Mouse (Mus musculus) embryonic facial prominence, embryonic 12.5 days (tissue): Measurements from ENCODE around the gene Mrps18b. TPM values are rescaled to one million over a fixed set of nuclear protein-coding genes. Genes with fewer than 3 reads are reported as not detected.
A peak's percentile ranks its signal among the peaks of the same experiment; 100 is the strongest.

ENCODE experiments used
- ATAC-seq: fragments of 200-750 bp; cut with Nextera tagmentation; 2 replicates; pipeline ENCODE4 v1.8.0; 2017; ENCODE audit not compliant: insufficient number of reproducible peaks, insufficient read depth, low FRiP score, low TSS enrichment
- H3K27ac ChIP-seq: fragments of 300-500 bp; sonication (generic); 2 replicates; pipeline ENCODE4 v1.5.1; 2016; ENCODE audit warnings: mild to moderate bottlenecking
- H3K27me3 ChIP-seq: fragments of 300-500 bp; sonication (generic); 2 replicates; pipeline ENCODE4 v1.6.1; 2016; ENCODE audit warnings: mild to moderate bottlenecking, moderate library complexity
- H3K36me3 ChIP-seq: fragments of 300-500 bp; sonication (generic); 2 replicates; pipeline ENCODE4 v1.6.1; 2016; ENCODE audit warnings: mild to moderate bottlenecking
- H3K4me1 ChIP-seq: fragments of 300-500 bp; sonication (generic); 2 replicates; pipeline ENCODE4 v1.6.1; 2016
- H3K4me2 ChIP-seq: fragments of 300-500 bp; sonication (generic); replicated peaks from 2 replicates; pipeline ENCODE4 v1.6.1; 2016; ENCODE audit warnings: mild to moderate bottlenecking, moderate library complexity
- H3K4me3 ChIP-seq: fragments of 300-500 bp; sonication (generic); 2 replicates; pipeline ENCODE4 v1.5.1; 2016; ENCODE audit warnings: mild to moderate bottlenecking
- H3K9ac ChIP-seq: fragments of 300-500 bp; sonication (generic); 2 replicates; pipeline ENCODE4 v1.6.1; 2016; ENCODE audit warnings: mild to moderate bottlenecking, moderate library complexity
- H3K9me3 ChIP-seq: fragments of 300-500 bp; sonication (generic); 2 replicates; pipeline ENCODE4 v1.6.1; 2016; ENCODE audit warnings: mild to moderate bottlenecking, moderate library complexity
- WGBS: fragments of 180-500 bp; shearing (Covaris S2); methylation state at CpG from one replicate; pipeline ENCODE4 v1.1.7; 2016; 5-methylcytosine and 5-hydroxymethylcytosine counted together
- polyA plus RNA-seq: library from polyadenylated mRNA; unstranded; fragments of >200 nt; fragmentation: Nextera tagmentation; extraction: Ambion mirVana; gene quantifications from 2 replicates; pipeline ENCODE4 v1.2.1, GENCODE M21; 2016

The Mrps18b gene
- polyA plus RNA-seq, 1 experiment from 2014 or later, result 65.6 TPM

DNA sequence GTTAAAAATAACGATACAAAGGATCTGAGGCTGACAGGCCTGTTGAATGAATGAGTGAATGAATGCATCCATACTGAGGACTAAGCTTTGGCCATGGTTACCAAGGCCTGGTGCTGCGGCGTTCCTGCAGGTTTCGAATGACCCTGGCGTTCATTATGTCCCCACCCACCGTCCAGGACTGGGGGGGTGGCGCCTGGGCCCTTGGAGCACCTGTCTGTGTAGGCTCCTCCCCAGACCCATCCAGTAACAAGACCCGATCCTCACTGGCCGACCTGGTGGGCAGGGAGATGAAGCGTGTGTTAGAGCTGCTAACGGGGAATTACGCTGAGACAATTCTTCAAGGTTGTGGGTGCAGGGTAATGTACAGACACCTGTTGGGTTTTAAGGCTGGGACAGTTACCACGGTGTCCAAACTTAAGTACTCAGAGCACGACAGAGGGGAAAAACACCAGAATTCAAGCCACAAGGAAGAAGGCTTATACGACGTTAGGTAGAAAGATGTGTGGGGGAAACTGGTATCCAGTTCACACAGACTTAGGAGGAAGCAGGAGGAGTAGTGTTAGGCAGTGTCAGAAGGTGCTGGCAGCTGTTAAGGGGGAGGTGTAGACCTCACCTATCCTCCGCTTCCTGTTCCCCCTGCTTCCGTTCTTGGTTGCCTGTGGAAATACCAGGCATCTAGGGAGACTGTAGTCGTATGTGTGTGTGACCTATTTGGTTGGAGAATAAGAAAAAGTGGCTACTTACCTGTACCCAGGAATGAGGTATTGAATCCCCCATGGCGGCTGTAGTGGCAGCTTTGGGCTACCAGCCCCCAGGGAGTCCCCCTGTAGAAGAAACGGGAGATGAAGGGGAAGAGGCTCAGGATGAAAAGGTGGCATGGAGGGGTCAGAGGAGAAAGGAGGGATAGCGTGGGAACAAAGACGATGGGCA lies 18.3 kb downstream of the Mrps18b start:
- no peak for ATAC-seq
- peaks cover 16% of the 10 kb centered on the region; the same call in 1 of the 2 replicates for H3K4me1 ChIP-seq
- peak overlapping the region; percentile 78; the same call in 1 of the 2 replicates for H3K4me3 ChIP-seq
- WGBS, result 44% methylated on average over 23 of the region's 23 CpGs
- no peaks in the 10 kb centered on the region for H3K9me3 ChIP-seq
- peaks cover 59% of the 10 kb centered on the region for H3K36me3 ChIP-seq
- peak overlapping the region; percentile 88 for H3K27ac ChIP-seq
- peak overlapping the region; percentile 95 for H3K4me2 ChIP-seq
- no peaks in the 10 kb centered on the region for H3K27me3 ChIP-seq
- H3K9ac ChIP-seq, result peak overlapping the region; percentile 80; the same call in 1 of the 2 replicates

DNA sequence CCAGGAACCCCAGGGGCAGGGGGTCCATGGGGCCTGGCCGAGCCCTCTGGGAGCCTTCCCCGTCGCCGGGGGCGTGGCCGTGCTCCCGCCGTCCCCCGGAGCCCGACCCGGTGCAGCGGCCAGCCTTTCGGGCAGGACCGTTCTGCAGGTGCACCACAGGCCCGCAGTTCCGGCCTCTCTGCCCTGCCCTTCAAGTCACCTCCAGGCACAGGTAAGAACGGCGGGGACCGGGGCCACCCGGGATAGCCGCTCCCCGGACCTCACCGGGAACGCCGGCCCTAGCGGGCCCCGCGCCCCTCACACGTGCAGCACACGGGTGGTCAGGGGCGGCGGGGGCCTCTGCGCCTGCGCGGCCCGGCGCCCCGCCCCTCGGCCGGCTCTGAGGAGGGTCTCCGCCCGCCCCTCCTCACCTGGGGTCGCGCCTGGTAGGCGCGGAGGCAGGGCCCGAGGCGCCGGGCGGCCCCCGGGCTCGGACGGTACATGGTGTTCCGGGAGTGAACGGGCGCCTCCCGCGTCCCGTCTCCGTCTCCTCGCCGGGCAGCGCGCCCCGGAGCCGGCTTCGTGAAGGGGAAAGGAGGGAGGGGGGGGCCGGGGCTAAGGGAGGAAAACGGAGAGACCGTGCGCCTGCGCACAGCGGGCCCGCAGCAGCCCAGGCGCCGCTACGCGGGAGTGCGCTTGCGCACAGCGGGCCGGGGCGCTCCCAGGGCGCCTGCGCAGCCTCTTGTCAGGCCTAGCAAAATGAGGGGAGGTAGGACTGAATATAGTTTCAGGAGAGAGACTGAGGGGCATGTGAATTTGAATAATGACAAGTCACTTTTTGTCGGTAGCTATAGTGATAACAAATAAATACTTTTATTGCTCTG lies 19.2 kb downstream of the Mrps18b start, which contains the start of gene 2310061I04Rik:
Gene 2310061I04Rik, minus strand, starts transcription at position 651 of the 863 bp plus-strand sequence.
- peaks cover 16% of the 10 kb centered on the region; the same call in 1 of the 2 replicates for H3K4me1 ChIP-seq
- peak within 1 kb of the TSS; percentile 88 for H3K27ac ChIP-seq
- peak within 1 kb of the TSS; percentile 78 for H3K4me3 ChIP-seq
- H3K9ac ChIP-seq, result peak within 1 kb of the TSS; percentile 80
- H3K27me3 ChIP-seq, result no peaks in the 10 kb centered on the region
- H3K36me3 ChIP-seq, result peaks cover 58% of the 10 kb centered on the region
- ATAC-seq, result peak; percentile 91
- WGBS, result 1% methylated on average over 75 of the region's 86 CpGs
- peak within 1 kb of the TSS; percentile 95 for H3K4me2 ChIP-seq
- H3K9me3 ChIP-seq, result no peaks in the 10 kb centered on the region

DNA sequence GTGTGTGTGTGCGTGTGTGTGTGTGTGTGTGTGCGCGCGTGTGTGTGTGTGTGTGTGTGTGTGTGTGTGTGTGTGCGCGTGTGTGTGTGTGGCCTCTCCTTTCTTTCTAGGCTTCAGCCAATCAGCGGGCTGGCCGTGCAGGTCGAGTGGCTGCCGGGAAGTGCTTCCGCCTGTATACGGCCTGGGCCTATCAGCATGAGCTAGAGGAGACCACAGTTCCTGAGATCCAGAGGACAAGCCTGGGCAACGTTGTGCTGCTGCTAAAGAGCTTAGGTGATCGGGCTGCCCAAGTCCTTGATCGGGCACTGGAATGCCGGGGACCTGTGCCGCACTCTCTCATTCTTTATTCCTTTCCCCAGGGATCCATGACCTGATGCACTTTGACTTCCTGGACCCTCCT lies 28.5 kb downstream of the Mrps18b start:
- no peak for ATAC-seq
- no peaks in the 10 kb centered on the region for H3K27me3 ChIP-seq
- no peaks in the 10 kb centered on the region for H3K9me3 ChIP-seq
- H3K36me3 ChIP-seq, result peaks cover 90% of the 10 kb centered on the region
- no peak overlapping the region for H3K4me2 ChIP-seq
- 75% methylated on average over 10 of the region's 17 CpGs for WGBS
- H3K9ac ChIP-seq, result no peak overlapping the region
- H3K4me1 ChIP-seq, result no peaks in the 10 kb centered on the region
- H3K4me3 ChIP-seq, result no peak overlapping the region
- H3K27ac ChIP-seq, result no peak overlapping the region

DNA sequence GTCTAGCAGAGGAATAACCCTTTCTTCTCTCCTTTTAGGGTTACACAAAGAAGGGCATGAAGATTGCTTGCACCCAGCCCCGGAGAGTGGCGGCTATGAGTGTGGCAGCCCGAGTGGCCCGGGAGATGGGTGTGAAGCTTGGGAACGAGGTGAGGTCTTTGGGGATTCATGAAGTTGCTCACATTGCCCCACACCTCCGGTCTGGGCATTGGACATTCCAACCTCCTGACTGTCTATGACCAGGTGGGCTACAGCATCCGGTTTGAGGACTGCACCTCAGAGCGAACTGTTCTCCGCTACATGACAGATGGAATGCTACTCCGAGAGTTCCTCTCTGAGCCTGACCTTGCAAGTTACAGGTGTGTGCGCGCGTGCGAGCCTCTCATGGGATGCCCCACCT lies 32.4 kb downstream of the Mrps18b start:
- 96% methylated on average over 14 of the region's 14 CpGs for WGBS
- no peak for ATAC-seq
- Histone ChIP-seq H3K36me3 (peaks cover 69% of the 10 kb centered on the region), H3K4me1 (peaks cover 12% of the 10 kb centered on the region), H3K4me2 (no peak overlapping the region), H3K27ac (no peak overlapping the region), H3K9me3 (no peaks in the 10 kb centered on the region), H3K27me3 (no peaks in the 10 kb centered on the region), H3K9ac (no peak overlapping the region), H3K4me3 (no peak overlapping the region)

DNA sequence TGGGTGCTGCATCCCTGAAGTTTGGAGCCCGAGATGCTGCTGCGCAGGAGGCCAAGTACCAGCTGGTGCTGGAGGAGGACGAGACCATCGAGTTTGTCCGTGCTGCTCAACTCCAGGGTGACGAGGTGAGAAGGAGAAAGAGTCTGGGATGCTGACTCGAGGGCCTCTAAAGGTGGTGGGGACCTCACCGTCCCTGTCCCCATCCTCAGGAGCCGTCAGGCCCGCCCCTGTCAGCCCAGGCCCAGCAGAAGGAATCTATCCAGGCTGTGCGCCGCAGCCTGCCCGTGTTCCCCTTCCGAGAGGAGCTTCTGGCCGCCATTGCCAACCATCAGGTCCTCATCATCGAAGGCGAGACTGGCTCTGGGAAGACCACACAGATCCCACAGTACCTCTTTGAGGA lies 33.3 kb downstream of the Mrps18b start:
- H3K4me1 ChIP-seq, result peaks cover 12% of the 10 kb centered on the region
- H3K9me3 ChIP-seq, result no peaks in the 10 kb centered on the region
- H3K4me2 ChIP-seq, result no peak overlapping the region
- H3K27ac ChIP-seq, result no peak overlapping the region
- 0 out of 2 replicates have a peak overlapping the region, but pooled peaks have one; percentile 1 for H3K4me3 ChIP-seq
- no peak overlapping the region for H3K9ac ChIP-seq
- no peak for ATAC-seq
- no peaks in the 10 kb centered on the region for H3K27me3 ChIP-seq
- WGBS, result 94% methylated on average over 17 of the region's 17 CpGs
- H3K36me3 ChIP-seq, result peaks cover 60% of the 10 kb centered on the region

DNA sequence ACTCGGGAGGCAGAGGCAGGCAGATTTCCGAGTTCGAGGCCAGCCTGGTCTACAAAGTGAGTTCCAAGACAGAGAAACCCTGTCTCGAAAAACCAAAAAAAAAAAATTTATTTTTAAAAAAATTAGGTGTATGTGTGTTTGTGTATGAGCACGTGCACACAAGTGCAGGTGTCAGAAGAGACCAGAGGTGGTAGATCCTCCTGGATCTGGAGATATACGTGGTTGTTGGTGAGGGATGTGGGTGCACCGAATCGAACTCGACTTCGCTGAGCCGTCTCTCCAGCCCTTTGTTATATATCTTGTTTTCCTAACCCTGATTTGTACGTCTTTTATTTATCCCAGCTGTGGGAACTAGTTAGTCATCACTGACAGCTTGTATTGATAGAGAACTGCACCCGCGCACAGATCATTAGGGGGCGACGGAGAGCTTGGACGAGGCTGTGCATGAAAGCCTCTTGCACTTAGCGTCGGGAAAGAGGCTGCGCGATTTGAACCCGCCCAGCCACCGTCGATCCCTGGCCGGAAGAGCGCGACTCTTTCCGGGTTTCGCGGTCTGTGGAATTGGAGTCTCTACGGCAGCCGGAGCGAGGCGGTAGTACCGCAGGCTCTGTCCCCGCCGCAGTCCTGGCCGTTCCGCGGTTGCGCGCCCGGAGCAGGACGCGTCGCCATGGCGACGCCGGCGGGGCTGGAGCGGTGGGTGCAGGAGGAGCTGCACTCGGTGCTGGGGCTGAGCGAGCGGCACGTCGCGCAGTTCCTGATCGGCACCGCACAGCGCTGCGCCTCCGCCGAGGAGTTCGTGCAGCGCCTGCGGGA lies 36.7 kb downstream of the Mrps18b start, which contains the start of gene Dhx16:
Gene Dhx16, plus strand, starts transcription at position 575 of the 813 bp plus-strand sequence.
- Histone ChIP-seq H3K36me3 (peaks cover 46% of the 10 kb centered on the region), H3K27me3 (no peaks in the 10 kb centered on the region), H3K9me3 (no peaks in the 10 kb centered on the region), H3K27ac (peak within 1 kb of the TSS; percentile 66; the same call in 1 of the 2 replicates), H3K4me2 (peak within 1 kb of the TSS; percentile 83), H3K9ac (peak within 1 kb of the TSS; percentile 85), H3K4me3 (peak within 1 kb of the TSS; percentile 96), H3K4me1 (peaks cover 12% of the 10 kb centered on the region)
- WGBS, result 5% methylated on average over 66 of the region's 66 CpGs
- ATAC-seq, result peak; percentile 86

DNA sequence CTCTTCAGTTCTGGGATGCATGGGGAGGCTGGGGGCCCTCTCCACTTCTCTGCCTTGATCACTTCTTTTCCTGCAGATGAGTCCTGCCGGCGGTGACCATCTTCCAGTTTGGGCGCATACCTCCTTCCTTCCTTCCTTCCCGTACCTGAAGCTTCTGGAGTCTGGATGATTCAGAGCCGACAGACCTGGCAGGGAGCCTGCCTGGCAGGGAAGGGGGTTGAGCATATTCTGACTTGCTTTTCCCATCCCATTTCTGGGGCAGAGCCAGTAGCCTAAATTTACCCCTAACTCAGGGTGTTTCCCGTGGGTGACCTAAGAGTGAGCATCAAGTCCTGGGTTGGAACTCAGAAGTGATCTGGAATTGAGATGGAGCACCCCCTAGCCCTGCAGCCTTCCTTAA lies 41.5 kb downstream of the Mrps18b start:
- H3K27me3 ChIP-seq, result no peaks in the 10 kb centered on the region
- ATAC-seq, result no peak
- H3K27ac ChIP-seq, result no peak overlapping the region
- no peak overlapping the region for H3K9ac ChIP-seq
- no peak overlapping the region for H3K4me3 ChIP-seq
- peaks cover 27% of the 10 kb centered on the region for H3K4me1 ChIP-seq
- peaks cover 39% of the 10 kb centered on the region for H3K36me3 ChIP-seq
- WGBS, result 93% methylated on average over 6 of the region's 6 CpGs
- no peak overlapping the region for H3K4me2 ChIP-seq
- H3K9me3 ChIP-seq, result no peaks in the 10 kb centered on the region

DNA sequence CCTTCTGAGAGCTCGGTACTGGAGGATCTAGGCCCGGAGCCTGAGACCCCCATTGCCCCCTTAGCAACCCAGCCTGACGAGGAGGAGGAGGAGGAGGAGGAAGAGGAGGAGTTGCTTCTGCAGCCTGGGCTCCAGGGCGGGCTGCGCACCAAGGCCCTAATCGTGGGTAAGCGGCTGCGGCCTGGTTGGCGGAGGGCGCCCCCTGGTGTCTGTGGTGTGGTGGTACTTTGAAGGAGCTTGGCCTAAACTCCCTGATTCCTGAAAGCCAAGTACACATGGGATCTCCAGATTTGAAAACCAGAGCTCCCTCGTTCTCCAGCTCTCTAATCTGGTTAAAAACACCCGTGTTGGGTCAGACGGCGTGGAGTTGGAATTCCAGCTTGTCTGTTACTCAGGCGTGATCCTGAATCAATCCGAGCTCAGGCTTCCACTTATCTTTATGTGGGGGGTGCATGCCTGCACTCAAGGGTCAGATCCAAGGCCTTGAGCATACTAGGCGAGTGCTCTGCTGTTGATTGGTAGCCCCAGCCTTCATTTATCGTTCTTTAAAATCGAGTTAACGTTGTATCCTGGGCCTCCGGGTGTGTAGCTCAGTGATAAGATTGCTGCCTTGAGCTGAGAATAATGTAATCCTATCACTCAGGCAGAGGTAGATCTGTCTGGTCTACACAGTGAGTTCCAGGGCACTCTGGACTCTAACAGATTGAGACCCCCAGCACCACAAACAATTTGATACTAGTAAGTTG lies 42.2 kb downstream of the Mrps18b start:
- 32% methylated on average over 21 of the region's 21 CpGs for WGBS
- ATAC-seq, result no peak
- Histone ChIP-seq H3K4me2 (peak overlapping the region; percentile 26), H3K36me3 (peaks cover 39% of the 10 kb centered on the region), H3K9me3 (no peaks in the 10 kb centered on the region), H3K27ac (no peak overlapping the region), H3K9ac (peak overlapping the region; percentile 5; the same call in 1 of the 2 replicates), H3K27me3 (no peaks in the 10 kb centered on the region), H3K4me1 (peaks cover 35% of the 10 kb centered on the region), H3K4me3 (0 out of 2 replicates have a peak overlapping the region, but pooled peaks have one; percentile 8)

DNA sequence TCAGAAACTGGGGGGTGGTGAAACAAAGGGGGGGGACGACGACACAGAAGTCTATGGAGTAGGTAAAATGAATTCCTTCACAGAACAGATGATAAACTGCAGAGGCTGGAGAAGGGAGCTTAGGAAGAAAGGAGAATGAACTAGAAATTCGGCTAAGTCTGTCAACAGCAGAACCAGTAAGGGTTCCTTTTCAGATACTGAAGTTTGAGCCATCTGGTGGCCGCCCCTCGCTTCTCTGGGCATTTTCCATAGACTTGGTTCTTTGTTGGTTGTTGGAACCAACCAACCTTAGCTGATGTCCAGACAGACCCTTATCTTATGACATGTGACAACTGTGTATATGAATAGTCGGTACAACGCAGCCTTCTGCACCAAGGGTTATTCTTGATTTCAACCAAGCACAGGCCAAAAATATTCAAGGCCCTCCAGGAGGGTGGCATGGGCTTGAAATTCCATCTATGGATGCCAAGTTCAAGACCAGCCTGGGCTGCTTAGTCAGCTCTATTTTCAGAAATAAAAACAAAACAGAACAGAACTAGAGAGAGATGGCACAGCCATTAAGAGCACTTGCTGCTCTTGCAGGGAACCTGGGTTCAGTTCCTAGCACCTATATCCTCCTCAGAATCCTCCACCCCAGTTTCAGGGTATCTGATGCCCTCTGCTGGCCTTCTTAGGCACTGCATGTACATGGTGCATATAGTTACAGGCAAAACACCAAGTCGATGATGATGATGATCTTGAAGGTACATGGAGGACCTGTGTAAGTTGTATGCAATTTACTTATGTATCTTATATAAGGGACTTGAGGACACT lies 45.1 kb downstream of the Mrps18b start:
- H3K4me2 ChIP-seq, result peak overlapping the region; percentile 96
- peak overlapping the region; percentile 98 for H3K27ac ChIP-seq
- H3K4me3 ChIP-seq, result peak overlapping the region; percentile 73
- no peaks in the 10 kb centered on the region for H3K27me3 ChIP-seq
- 82% methylated on average over 8 of the region's 8 CpGs for WGBS
- ATAC-seq, result no peak
- peaks cover 55% of the 10 kb centered on the region for H3K4me1 ChIP-seq
- no peaks in the 10 kb centered on the region for H3K9me3 ChIP-seq
- H3K36me3 ChIP-seq, result peaks cover 36% of the 10 kb centered on the region
- peak overlapping the region; percentile 68; the same call in 1 of the 2 replicates for H3K9ac ChIP-seq
